Mouse (Mus musculus) embryo, embryonic 11.5 days (tissue): Measurements from ENCODE around the gene Tas2r121.
"Not testable (repeated sequence)": the region's sequence is repeated elsewhere in the genome, so short reads cannot be mapped to it uniquely, and the experiment has no call there.

Experiments
- DNase-seq: peaks from one replicate; pipeline ENCODE4 v3.0.0-alpha.2; 2012; ENCODE audit warnings: low read depth, low spot score

The Tas2r121 gene

GRCm38 (mm10) chr6:132700907-132701306 lies at the start of gene Tas2r121:
Gene Tas2r121 (minus strand): TSS chr6:132701007.
- no peak for DNase-seq

GRCm38 (mm10) chr6:132750206-132750605 lies 49.4 kb upstream of the Tas2r121 start:
- no peak for DNase-seq

- DNase-seq: no peak
Observed at GRCm38 (mm10) chr6:132737935-132738334, 37.1 kb upstream of the Tas2r121 start, which contains the start of gene Tas2r115. Gene Tas2r115 (minus strand): TSS chr6:132738035.

GRCm38 (mm10) chr6:132711828-132712227 lies 11.0 kb upstream of the Tas2r121 start, which contains the start of gene Tas2r122:
Gene Tas2r122 (minus strand): TSS chr6:132711928.
- no peak for DNase-seq

- DNase-seq: not testable (repeated sequence)
Observed at GRCm38 (mm10) chr6:132691596-132691995, 9.2 kb downstream of the Tas2r121 start.

GRCm38 (mm10) chr6:132656653-132657052 lies 44.2 kb downstream of the Tas2r121 start, which contains the start of gene Tas2r120:
Gene Tas2r120 (plus strand): TSS chr6:132656953.
- DNase-seq: no peak

- no peak for DNase-seq
Observed at GRCm38 (mm10) chr6:132651426-132651825, 49.4 kb downstream of the Tas2r121 start, which contains the start of gene A630073D07Rik. Gene A630073D07Rik (minus strand): TSS chr6:132651526.
